Mouse (Mus musculus) lung, embryonic 14.5 days (tissue): ENCODE measurements around the gene Rfx3. TPM values are rescaled to one million over a fixed set of nuclear protein-coding genes. Genes with fewer than 3 reads are reported as not detected.
A peak's percentile ranks its signal among the peaks of the same experiment; 100 is the strongest.

Source experiments
- ATAC-seq: fragments of 200-750 bp; cut with Nextera tagmentation; 2 replicates; pipeline ENCODE4 v1.8.0; 2017; ENCODE audit warnings: mild to moderate bottlenecking, moderate TSS enrichment, moderate library complexity; ENCODE audit not compliant: insufficient read depth
- DNase-seq: peaks from one replicate; pipeline ENCODE4 v3.0.0-alpha.2; 2015
- H3K27ac ChIP-seq: fragments of 300-500 bp; sonication (generic); 2 replicates; pipeline ENCODE4 v1.5.1; 2014; ENCODE audit warnings: low read depth, mild to moderate bottlenecking, moderate library complexity
- H3K27me3 ChIP-seq: fragments of 300-500 bp; sonication (generic); 2 replicates; pipeline ENCODE4 v1.6.1; 2014; ENCODE audit warnings: low read length, control low read depth; ENCODE audit not compliant: insufficient read depth
- H3K36me3 ChIP-seq: fragments of 300-500 bp; sonication (generic); 2 replicates; pipeline ENCODE4 v1.6.1; 2014; ENCODE audit warnings: control low read depth; ENCODE audit not compliant: insufficient read depth
- H3K4me1 ChIP-seq: fragments of 300-500 bp; sonication (generic); 2 replicates; pipeline ENCODE4 v1.6.1; 2014; ENCODE audit warnings: antibody characterized with exemption, control low read depth; ENCODE audit not compliant: insufficient read depth
- H3K4me2 ChIP-seq: fragments of 300-500 bp; sonication (generic); 2 replicates; pipeline ENCODE4 v1.6.1; 2014; ENCODE audit warnings: mild to moderate bottlenecking
- H3K4me3 ChIP-seq: fragments of 300-500 bp; sonication (generic); 2 replicates; pipeline ENCODE4 v1.5.1; 2014; ENCODE audit warnings: low read depth, low read length
- H3K9ac ChIP-seq: fragments of 300-500 bp; sonication (generic); 2 replicates; pipeline ENCODE4 v1.6.1; 2014
- H3K9me3 ChIP-seq: fragments of 300-500 bp; sonication (generic); 2 replicates; pipeline ENCODE4 v1.6.1; 2016; ENCODE audit warnings: low read depth, low read length, control low read depth
- CTCF ChIP-seq: IDR thresholded peaks from 2 replicates; pipeline ENCODE4 v1.5.1; 2016; ENCODE audit warnings: antibody characterized with exemption, low read depth
- WGBS: fragments of 180-500 bp; shearing (Covaris S2); extraction: QIAGEN DNeasy Blood & Tissue Kit; methylation state at CpG from one replicate; pipeline ENCODE4 v1.1.7; 2014; 5-methylcytosine and 5-hydroxymethylcytosine counted together
- polyA plus RNA-seq: library from polyadenylated mRNA; unstranded; fragments of >200 nt; fragmentation: Nextera tagmentation; extraction: Ambion mirVana; gene quantifications from 2 replicates; pipeline ENCODE4 v1.2.1, GENCODE M21; 2014

Rfx3 gene
- polyA plus RNA-seq, 1 experiment from 2014 or later: 14.8 TPM

DNA sequence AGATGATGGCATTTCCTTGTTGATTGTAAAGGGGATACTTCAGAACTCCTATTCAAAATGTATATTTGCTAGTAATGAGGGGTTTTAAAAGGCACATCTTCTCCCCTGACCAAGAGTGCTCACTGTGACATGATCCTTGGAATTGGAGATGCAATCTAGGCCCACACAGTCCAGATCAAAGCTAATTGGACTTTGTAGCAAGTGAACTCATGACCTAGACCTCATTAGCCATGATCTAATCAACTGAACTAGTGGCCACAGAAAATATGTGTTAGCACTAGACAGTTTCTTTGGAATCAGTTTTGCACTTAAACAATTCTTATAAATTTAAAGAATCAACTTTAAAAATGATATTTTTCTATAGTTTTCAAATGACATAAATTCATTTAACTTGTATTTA, 151.3 kb downstream of the Rfx3 start:
- no peaks in the 10 kb centered on the region for H3K36me3 ChIP-seq
- no peak overlapping the region for H3K27ac ChIP-seq
- no peak overlapping the region for H3K4me3 ChIP-seq
- DNase-seq (no peak), ATAC-seq (no peak)
- TF ChIP-seq CTCF: no peak
- no peaks in the 10 kb centered on the region for H3K4me1 ChIP-seq
- H3K4me2 ChIP-seq: no peak overlapping the region
- no peaks in the 10 kb centered on the region for H3K27me3 ChIP-seq
- no peaks in the 10 kb centered on the region for H3K9me3 ChIP-seq
- no peak overlapping the region for H3K9ac ChIP-seq

DNA sequence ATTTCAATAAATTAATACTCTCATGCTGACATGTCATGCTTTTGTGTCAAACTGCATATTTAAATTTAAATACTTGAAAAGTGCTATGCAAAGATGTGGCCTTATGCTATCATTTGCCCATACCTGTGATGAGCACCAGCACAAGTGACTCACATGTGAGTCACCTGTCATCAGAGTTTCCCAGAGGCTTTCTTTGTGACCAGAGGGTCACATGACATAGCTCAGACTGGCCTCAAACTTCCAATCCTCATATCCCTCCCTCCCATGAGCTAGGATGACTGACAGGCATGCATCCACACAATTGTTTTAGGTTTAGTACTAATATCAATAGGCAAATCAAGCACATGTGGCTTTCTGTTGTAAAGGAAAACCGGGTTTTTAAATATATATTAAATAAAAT, 162.0 kb downstream of the Rfx3 start:
- Histone ChIP-seq H3K9ac (no peak overlapping the region), H3K4me1 (no peaks in the 10 kb centered on the region), H3K27ac (no peak overlapping the region), H3K4me2 (no peak overlapping the region), H3K4me3 (no peak overlapping the region), H3K27me3 (no peaks in the 10 kb centered on the region), H3K36me3 (0 out of 2 replicates have a peak, but pooled peaks cover 3% of the 10 kb centered on the region), H3K9me3 (no peaks in the 10 kb centered on the region)
- no peak for DNase-seq
- TF ChIP-seq CTCF: no peak
- no peak for ATAC-seq
- WGBS: 90% methylated on average over 1 of the region's 1 CpGs

DNA sequence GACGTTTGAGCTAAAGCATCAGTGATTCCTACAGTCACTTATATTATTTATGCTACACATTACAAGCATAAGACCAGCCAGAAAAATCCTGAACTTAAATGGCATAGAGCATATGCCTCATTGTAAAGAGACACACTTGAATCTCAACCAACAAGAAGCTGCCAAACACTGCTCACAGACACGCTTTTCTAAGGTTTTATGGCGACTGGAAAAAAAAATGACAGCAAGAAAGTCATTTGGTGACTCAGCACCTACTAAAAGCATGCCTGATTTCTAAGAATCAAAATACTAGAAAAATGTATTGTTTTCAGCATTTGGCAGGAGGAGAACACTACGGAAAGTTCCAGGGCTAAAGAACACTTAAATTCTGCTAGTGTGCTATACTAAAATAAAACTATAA, 163.9 kb downstream of the Rfx3 start:
- ATAC-seq (no peak), DNase-seq (no peak)
- Histone ChIP-seq H3K9me3 (no peaks in the 10 kb centered on the region), H3K4me1 (no peaks in the 10 kb centered on the region), H3K27ac (no peak overlapping the region), H3K27me3 (no peaks in the 10 kb centered on the region), H3K4me3 (no peak overlapping the region), H3K9ac (no peak overlapping the region), H3K4me2 (no peak overlapping the region), H3K36me3 (0 out of 2 replicates have a peak, but pooled peaks cover 3% of the 10 kb centered on the region)
- no peak for TF ChIP-seq CTCF
- 65% methylated on average over 4 of the region's 4 CpGs for WGBS

DNA sequence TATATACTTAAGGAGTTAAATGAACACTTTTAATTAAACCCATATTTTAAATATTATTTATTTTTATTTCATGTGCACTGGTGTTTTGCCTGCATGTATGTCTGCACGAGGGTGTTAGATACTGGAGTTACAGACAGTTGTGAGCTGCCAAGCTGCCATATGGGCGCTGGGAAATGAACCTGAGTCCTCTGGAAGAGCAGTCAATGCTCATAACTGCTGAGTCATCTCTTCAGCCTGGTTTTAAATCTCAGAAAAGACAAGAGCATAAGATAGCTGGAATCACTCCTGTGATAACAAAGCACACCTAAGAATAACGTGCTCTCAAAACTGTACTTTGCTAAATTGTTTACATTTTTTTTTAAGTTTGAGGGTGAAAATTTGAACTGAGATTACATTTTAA, 172.3 kb downstream of the Rfx3 start:
- Histone ChIP-seq H3K36me3 (no peaks in the 10 kb centered on the region), H3K4me3 (no peak overlapping the region), H3K27ac (no peak overlapping the region), H3K27me3 (no peaks in the 10 kb centered on the region), H3K9ac (no peak overlapping the region), H3K4me1 (no peaks in the 10 kb centered on the region), H3K4me2 (no peak overlapping the region), H3K9me3 (no peaks in the 10 kb centered on the region)
- 53% methylated on average over 3 of the region's 3 CpGs for WGBS
- DNase-seq: no peak
- ATAC-seq: no peak
- TF ChIP-seq CTCF: no peak

DNA sequence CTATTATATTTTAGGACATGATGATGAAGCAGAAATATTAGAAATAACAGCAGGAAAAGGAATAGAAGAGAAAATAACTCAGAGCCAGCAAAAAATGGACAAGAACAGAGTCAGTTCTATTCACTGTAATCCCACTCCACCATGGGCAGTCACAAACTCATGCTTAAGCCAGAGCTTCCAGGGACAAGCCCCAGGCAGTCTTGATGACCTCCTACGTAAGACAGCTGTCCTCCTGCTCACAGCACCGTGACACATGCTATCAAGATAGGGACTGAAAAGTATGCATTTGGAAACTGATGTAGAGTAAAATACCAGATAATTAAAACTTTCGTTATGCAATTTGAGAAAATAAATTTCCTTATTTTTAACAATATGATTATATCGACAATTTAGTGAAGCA, 172.9 kb downstream of the Rfx3 start:
- Histone ChIP-seq H3K9ac (no peak overlapping the region), H3K4me2 (no peak overlapping the region), H3K27me3 (no peaks in the 10 kb centered on the region), H3K27ac (no peak overlapping the region), H3K4me1 (no peaks in the 10 kb centered on the region), H3K36me3 (no peaks in the 10 kb centered on the region), H3K9me3 (no peaks in the 10 kb centered on the region), H3K4me3 (no peak overlapping the region)
- no peak for ATAC-seq
- no peak for DNase-seq
- 72% methylated on average over 4 of the region's 4 CpGs for WGBS
- no peak for TF ChIP-seq CTCF

DNA sequence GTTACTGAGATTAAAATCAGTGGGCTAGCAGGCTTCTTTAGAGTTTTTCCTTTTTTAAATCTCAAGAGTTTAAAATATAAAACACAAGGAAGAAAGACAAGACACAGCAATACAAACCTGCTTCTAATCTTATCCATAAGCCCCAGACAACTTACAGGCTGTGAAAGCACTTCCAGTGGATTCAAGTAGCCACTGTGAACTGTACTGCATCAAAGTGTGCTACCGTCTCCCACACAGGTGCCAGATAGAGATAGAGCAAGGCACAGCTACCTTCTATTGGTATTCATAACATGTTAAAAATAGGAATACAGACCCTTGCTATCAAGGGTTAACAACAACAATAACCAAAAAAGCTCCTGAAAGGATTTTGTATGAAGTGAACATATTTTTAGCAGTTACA, 178.5 kb downstream of the Rfx3 start:
- WGBS: 67% methylated on average over 1 of the region's 1 CpGs

DNA sequence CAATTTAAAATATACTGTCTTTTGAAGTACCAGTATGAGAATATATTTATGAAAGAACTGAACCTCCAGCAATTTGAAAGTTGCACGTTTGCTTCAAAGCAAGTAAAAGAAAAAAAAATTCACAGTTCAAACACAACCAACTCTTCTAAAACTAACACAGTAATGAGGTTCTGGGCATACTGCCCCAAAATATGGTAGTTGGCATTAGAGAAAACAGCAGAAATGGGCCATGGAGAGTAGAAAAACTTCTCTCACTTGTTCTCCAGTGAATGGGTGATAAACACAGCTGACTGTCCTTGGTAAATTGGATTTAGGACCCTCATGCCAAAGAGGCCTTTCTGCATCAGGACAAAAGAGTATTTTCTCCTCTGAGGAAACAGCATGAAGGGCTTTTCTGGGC, 182.7 kb downstream of the Rfx3 start:
- Histone ChIP-seq H3K4me2 (no peak overlapping the region), H3K4me1 (no peaks in the 10 kb centered on the region), H3K4me3 (no peak overlapping the region), H3K36me3 (0 out of 2 replicates have a peak, but pooled peaks cover 6% of the 10 kb centered on the region), H3K27me3 (no peaks in the 10 kb centered on the region), H3K9ac (no peak overlapping the region), H3K27ac (no peak overlapping the region), H3K9me3 (no peaks in the 10 kb centered on the region)
- 69% methylated on average over 1 of the region's 1 CpGs for WGBS
- ATAC-seq (no peak), DNase-seq (no peak)
- TF ChIP-seq CTCF: no peak

More for the DNA sequence above, 178.5 kb downstream of the Rfx3 start:
- Histone ChIP-seq H3K4me2 (no peak overlapping the region), H3K4me3 (no peak overlapping the region), H3K36me3 (no peaks in the 10 kb centered on the region), H3K4me1 (no peaks in the 10 kb centered on the region), H3K9me3 (no peaks in the 10 kb centered on the region), H3K27me3 (no peaks in the 10 kb centered on the region), H3K9ac (no peak overlapping the region), H3K27ac (no peak overlapping the region)
- no peak for DNase-seq
- no peak for ATAC-seq
- no peak for TF ChIP-seq CTCF

DNA sequence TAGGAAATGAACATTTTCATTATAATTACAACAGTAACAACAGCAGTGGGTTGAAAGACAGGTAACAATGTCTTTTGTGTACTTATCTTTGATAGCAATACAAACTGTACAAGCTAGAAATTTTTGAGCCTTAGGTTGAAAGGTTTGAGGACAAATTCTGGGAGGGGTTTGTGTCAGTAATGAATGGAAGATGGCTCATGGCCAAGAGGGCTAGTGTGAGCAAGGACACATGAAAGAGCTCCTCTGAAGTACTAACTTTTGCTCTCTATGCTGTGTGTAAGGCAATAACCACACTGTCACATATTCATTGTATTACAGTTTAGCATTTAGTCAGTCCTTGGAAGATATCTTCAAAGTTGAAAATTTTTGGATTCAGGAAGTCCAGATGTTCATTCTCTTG, 193.3 kb downstream of the Rfx3 start:
- H3K27me3 ChIP-seq: no peaks in the 10 kb centered on the region
- H3K9ac ChIP-seq: no peak overlapping the region
- no peaks in the 10 kb centered on the region for H3K4me1 ChIP-seq
- H3K9me3 ChIP-seq: no peaks in the 10 kb centered on the region
- H3K27ac ChIP-seq: no peak overlapping the region
- DNase-seq (peak; percentile 19), ATAC-seq (no peak)
- H3K4me3 ChIP-seq: no peak overlapping the region
- TF ChIP-seq CTCF: no peak
- H3K4me2 ChIP-seq: no peak overlapping the region
- 0 out of 2 replicates have a peak, but pooled peaks cover 2% of the 10 kb centered on the region for H3K36me3 ChIP-seq
